Mouse (Mus musculus) olfactory bulb, adult 2 months (tissue): Measurements from ENCODE around the gene Tas2r105. TPM values are rescaled to one million over a fixed set of nuclear protein-coding genes. Genes with fewer than 3 reads are reported as not detected.

Source experiments
- H3K27ac ChIP-seq: fragments of 200-500 bp; 2 replicates; pipeline ENCODE4 v1.5.1; 2012; ENCODE audit warnings: low read depth, low read length; ENCODE audit not compliant: insufficient read depth
- H3K4me1 ChIP-seq: fragments of 200-500 bp; 2 replicates; pipeline ENCODE4 v1.6.1; 2012; ENCODE audit warnings: low read length; ENCODE audit not compliant: control insufficient read depth, insufficient read depth
- H3K4me3 ChIP-seq: fragments of 200-500 bp; 2 replicates; pipeline ENCODE4 v1.5.1; 2012; ENCODE audit warnings: mild to moderate bottlenecking, low read depth, low read length, moderate library complexity; ENCODE audit not compliant: insufficient read depth
- CTCF ChIP-seq: fragments of 200-500 bp; IDR thresholded peaks from 2 replicates; pipeline ENCODE4 v1.5.1; 2012; ENCODE audit warnings: low read depth, mild to moderate bottlenecking, low read length, moderate library complexity; ENCODE audit not compliant: insufficient read depth
- POLR2A ChIP-seq: fragments of 200-500 bp; IDR thresholded peaks from 2 replicates; pipeline ENCODE4 v1.6.1; 2012; ENCODE audit warnings: mild to moderate bottlenecking, low read depth, low read length, moderate library complexity; ENCODE audit not compliant: insufficient read depth
- WGBS: fragments of 180-500 bp; shearing (Covaris S2); methylation state at CpG from one replicate; pipeline ENCODE4 v1.1.7; 2018; 5-methylcytosine and 5-hydroxymethylcytosine counted together
- polyA plus RNA-seq: library from polyadenylated mRNA; stranded (reverse); fragments of >200 nt; gene quantifications from 2 replicates; pipeline ENCODE4 v1.2.4, GENCODE M21; 2012; ENCODE audit warnings: low replicate concordance; ENCODE audit not compliant: missing spikeins, insufficient read depth, insufficient read length

Tas2r105 gene
- not detected in 2 replicates for polyA plus RNA-seq

DNA sequence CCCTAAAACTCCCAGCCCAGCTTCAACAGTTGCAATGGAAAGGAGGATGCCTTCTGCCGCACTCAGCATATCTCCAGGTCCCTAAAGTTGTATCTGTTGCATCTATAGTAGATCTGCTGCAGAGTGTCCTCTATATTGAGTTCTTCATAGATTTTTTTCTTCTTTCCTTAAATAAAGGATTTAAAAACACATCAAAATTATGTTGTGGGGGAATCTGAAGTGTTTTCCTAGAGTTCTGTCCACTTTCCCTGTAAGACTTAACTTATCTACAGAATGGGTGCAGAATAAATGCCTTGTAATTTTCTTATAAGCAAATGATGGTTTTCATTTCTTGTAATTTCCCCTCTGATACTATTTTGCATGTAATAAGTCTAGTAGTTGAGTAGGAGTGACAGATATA, at the start of gene Tas2r105:
Tas2r105 (minus strand) TSS at position 101 of the 400 bp plus-strand sequence.
- TF ChIP-seq CTCF, result no peak
- TF ChIP-seq POLR2A, result no peak

GRCm38 (mm10) chr6:131712803-131713202, 25.5 kb upstream of the Tas2r105 start:
- H3K4me1 ChIP-seq, result no peaks in the 10 kb centered on the region
- WGBS, result 47% methylated on average over 7 of the region's 7 CpGs
- TF ChIP-seq CTCF (no peak), POLR2A (no peak)
- no peak overlapping the region for H3K27ac ChIP-seq
- H3K4me3 ChIP-seq, result no peak overlapping the region

More for the DNA sequence above, at the start of gene Tas2r105:
- no peaks in the 10 kb centered on the region for H3K4me1 ChIP-seq
- WGBS, result 70% methylated on average over 1 of the region's 1 CpGs
- no peak within 1 kb of the TSS for H3K27ac ChIP-seq
- no peak within 1 kb of the TSS for H3K4me3 ChIP-seq

GRCm38 (mm10) chr6:131689963-131690362, 2.7 kb upstream of the Tas2r105 start, which contains the start of gene Tas2r114:
Tas2r114 (minus strand) TSS chr6:131690063.
- Histone ChIP-seq H3K4me3 (no peak within 1 kb of the TSS), H3K27ac (no peak within 1 kb of the TSS), H3K4me1 (no peaks in the 10 kb centered on the region)
- no peak for TF ChIP-seq CTCF
- no peak for TF ChIP-seq POLR2A

GRCm38 (mm10) chr6:131685644-131686043, 1.7 kb downstream of the Tas2r105 start, which contains the start of gene Tas2r104:
Tas2r104 (minus strand) TSS chr6:131685744.
- H3K27ac ChIP-seq, result no peak within 1 kb of the TSS
- no peak within 1 kb of the TSS for H3K4me3 ChIP-seq
- no peaks in the 10 kb centered on the region for H3K4me1 ChIP-seq
- 78% methylated on average over 1 of the region's 1 CpGs for WGBS
- no peak for TF ChIP-seq CTCF
- TF ChIP-seq POLR2A, result no peak

- H3K4me3 ChIP-seq, result no peak within 1 kb of the TSS
- TF ChIP-seq POLR2A (no peak), CTCF (no peak)
- 77% methylated on average over 3 of the region's 3 CpGs for WGBS
- no peak within 1 kb of the TSS for H3K27ac ChIP-seq
- no peaks in the 10 kb centered on the region for H3K4me1 ChIP-seq
Measured at GRCm38 (mm10) chr6:131678786-131679185, 8.5 kb downstream of the Tas2r105 start, which contains the start of gene Tas2r106. Tas2r106 (minus strand) TSS chr6:131678886.

- TF ChIP-seq CTCF (no peak), POLR2A (no peak)
- H3K4me3 ChIP-seq, result no peak within 1 kb of the TSS
- H3K27ac ChIP-seq, result no peak within 1 kb of the TSS
- H3K4me1 ChIP-seq, result no peaks in the 10 kb centered on the region
Measured at GRCm38 (mm10) chr6:131660049-131660448, 27.2 kb downstream of the Tas2r105 start, which contains the start of gene Tas2r107. Tas2r107 (minus strand) TSS chr6:131660149.

Other genes starting within 250 kb of the Tas2r105 start
- not detected in 2 replicates for gene 5430401F13Rik, start 201.1 kb downstream of the Tas2r105 start, polyA plus RNA-seq
- gene Gm6619, start 201.1 kb downstream of the Tas2r105 start, polyA plus RNA-seq, result not detected in 2 replicates
- not detected in 2 replicates for gene Tas2r130, start 56.6 kb downstream of the Tas2r105 start, polyA plus RNA-seq
- not detected in 2 replicates for gene Tas2r107, start 27.3 kb downstream of the Tas2r105 start, polyA plus RNA-seq
- gene Tas2r106, start 8.6 kb downstream of the Tas2r105 start, polyA plus RNA-seq, result not detected in 2 replicates
- not detected in 2 replicates for gene Tas2r104, start 1.8 kb downstream of the Tas2r105 start, polyA plus RNA-seq
- not detected in 2 replicates for gene Tas2r114, start 2.6 kb upstream of the Tas2r105 start, polyA plus RNA-seq